Mouse (Mus musculus) heart, embryonic 12.5 days (tissue): ENCODE data around the gene Canx. TPM values are rescaled to one million over a fixed set of nuclear protein-coding genes. Genes with fewer than 3 reads are reported as not detected.
"Not testable (repeated sequence)": the region's sequence is repeated elsewhere in the genome, so short reads cannot be mapped to it uniquely, and the experiment has no call there.

Source experiments
- ATAC-seq: fragments of 200-750 bp; cut with Nextera tagmentation; 2 replicates; pipeline ENCODE4 v1.8.0; 2017; ENCODE audit warnings: moderate TSS enrichment, moderate library complexity; ENCODE audit not compliant: insufficient number of reproducible peaks, low FRiP score
- H3K27ac ChIP-seq: fragments of 300-500 bp; sonication (generic); 2 replicates; pipeline ENCODE4 v1.5.1; 2016; ENCODE audit warnings: mild to moderate bottlenecking, moderate library complexity; ENCODE audit not compliant: poor library complexity, severe bottlenecking
- H3K27me3 ChIP-seq: fragments of 300-500 bp; sonication (generic); replicated peaks from 2 replicates; pipeline ENCODE4 v1.6.1; 2016; ENCODE audit warnings: mild to moderate bottlenecking, moderate library complexity
- H3K36me3 ChIP-seq: fragments of 300-500 bp; sonication (generic); 2 replicates; pipeline ENCODE4 v1.6.1; 2016; ENCODE audit warnings: mild to moderate bottlenecking, moderate library complexity
- H3K4me1 ChIP-seq: fragments of 300-500 bp; sonication (generic); replicated peaks from 2 replicates; pipeline ENCODE4 v1.6.1; 2016; ENCODE audit warnings: mild to moderate bottlenecking
- H3K4me2 ChIP-seq: fragments of 300-500 bp; sonication (generic); 2 replicates; pipeline ENCODE4 v1.6.1; 2016; ENCODE audit warnings: mild to moderate bottlenecking, moderate library complexity
- H3K4me3 ChIP-seq: fragments of 300-500 bp; sonication (generic); 2 replicates; pipeline ENCODE4 v1.5.1; 2016; ENCODE audit warnings: mild to moderate bottlenecking
- H3K9ac ChIP-seq: fragments of 300-500 bp; sonication (generic); 2 replicates; pipeline ENCODE4 v1.6.1; 2016; ENCODE audit warnings: mild to moderate bottlenecking, moderate library complexity
- H3K9me3 ChIP-seq: fragments of 300-500 bp; sonication (generic); replicated peaks from 2 replicates; pipeline ENCODE4 v1.6.1; 2016; ENCODE audit warnings: mild to moderate bottlenecking, moderate library complexity
- WGBS: fragments of 180-500 bp; shearing (Covaris S2); methylation state at CpG from one replicate; pipeline ENCODE4 v1.1.7; 2016; 5-methylcytosine and 5-hydroxymethylcytosine counted together
- polyA plus RNA-seq: library from polyadenylated mRNA; unstranded; fragments of >200 nt; fragmentation: Nextera tagmentation; extraction: Ambion mirVana; gene quantifications from 2 replicates; pipeline ENCODE4 v1.2.1, GENCODE M21; 2016

Canx gene
- polyA plus RNA-seq, 1 experiment from 2014 or later, result 331 TPM

GRCm38 (mm10) chr11:50329378-50329777 is 3.9 kb upstream of the Canx start:
- Histone ChIP-seq H3K36me3 (0 out of 2 replicates have a peak, but pooled peaks cover 9% of the 10 kb centered on the region), H3K4me3 (no peak overlapping the region), H3K27me3 (no peaks in the 10 kb centered on the region), H3K27ac (no peak overlapping the region), H3K4me1 (peaks cover 1% of the 10 kb centered on the region; the same call in 1 of the 2 replicates), H3K9me3 (no peaks in the 10 kb centered on the region), H3K9ac (no peak overlapping the region), H3K4me2 (no peak overlapping the region)
- ATAC-seq, result no peak
- WGBS, result 89% methylated on average over 1 of the region's 1 CpGs

DNA sequence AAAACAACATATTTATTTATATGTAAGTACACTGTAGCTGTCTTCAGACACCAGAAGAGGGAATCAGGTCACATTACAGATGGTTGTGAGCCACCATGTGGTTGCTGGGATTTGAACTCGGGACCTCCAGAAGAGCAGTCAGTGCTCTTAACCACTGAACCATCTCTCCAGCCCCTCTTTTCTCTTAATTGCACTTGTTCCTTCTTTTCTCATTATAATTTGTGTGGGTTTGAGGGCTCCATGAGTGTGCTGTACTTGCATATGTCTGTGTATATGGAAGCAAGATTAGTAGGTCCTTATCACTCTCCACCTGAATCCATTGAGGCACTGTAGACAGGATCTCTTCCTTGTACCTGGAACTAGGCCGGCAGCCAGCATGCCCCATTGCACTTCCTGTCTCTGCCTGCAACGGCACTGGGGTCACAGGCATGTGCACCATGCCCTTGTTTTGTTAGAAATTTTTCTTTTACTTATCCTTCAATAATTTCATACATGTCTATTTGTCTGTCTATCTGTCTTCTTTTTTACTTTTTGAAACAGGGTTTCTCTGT is 2.7 kb upstream of the Canx start:
- Histone ChIP-seq H3K9me3 (no peaks in the 10 kb centered on the region), H3K27ac (no peak overlapping the region), H3K27me3 (no peaks in the 10 kb centered on the region), H3K4me1 (peaks cover 9% of the 10 kb centered on the region), H3K4me3 (no peak overlapping the region), H3K36me3 (0 out of 2 replicates have a peak, but pooled peaks cover 9% of the 10 kb centered on the region), H3K4me2 (no peak overlapping the region), H3K9ac (no peak overlapping the region)
- WGBS, result 79% methylated on average over 3 of the region's 3 CpGs
- no peak for ATAC-seq

DNA sequence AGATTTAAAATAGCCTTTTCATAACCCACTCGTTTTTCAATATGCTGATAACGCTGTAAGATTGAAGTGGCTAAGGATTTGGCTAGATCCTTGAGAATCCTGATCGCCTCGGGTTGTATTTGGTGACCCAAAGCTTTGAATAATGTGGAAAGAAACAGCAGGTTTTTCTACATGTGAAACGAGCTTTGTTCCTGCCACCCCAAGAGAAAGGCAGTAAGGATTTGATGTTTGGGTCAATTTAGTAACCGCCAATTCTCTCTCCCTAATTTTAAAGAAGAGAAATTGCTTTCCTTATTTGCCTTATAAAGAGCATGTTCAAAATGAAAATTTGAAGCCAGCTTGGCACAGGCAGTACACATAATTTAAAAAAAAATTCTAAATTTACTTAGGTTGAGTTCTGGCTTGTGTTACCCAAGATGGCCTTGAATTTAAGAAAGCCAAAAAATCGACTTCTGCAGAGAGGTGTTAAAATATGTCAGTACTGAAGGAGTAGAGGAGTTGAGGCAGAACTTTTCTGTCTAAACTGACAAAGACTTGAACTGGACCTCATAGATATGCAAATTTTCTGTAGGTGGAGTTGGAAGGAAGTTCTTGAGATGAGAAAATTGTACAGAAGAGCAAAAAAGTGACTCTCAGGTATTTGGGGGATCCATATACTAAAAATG is 961 bp upstream of the Canx start:
- WGBS, result 7% methylated on average over 7 of the region's 7 CpGs
- Histone ChIP-seq H3K9me3 (no peaks in the 10 kb centered on the region), H3K4me1 (peaks cover 21% of the 10 kb centered on the region), H3K27ac (peak overlapping the region; percentile 91), H3K27me3 (no peaks in the 10 kb centered on the region), H3K4me2 (peak overlapping the region; percentile 71), H3K4me3 (peak overlapping the region; percentile 95), H3K9ac (peak overlapping the region; percentile 78), H3K36me3 (0 out of 2 replicates have a peak, but pooled peaks cover 9% of the 10 kb centered on the region)
- no peak for ATAC-seq

GRCm38 (mm10) chr11:50324751-50325471 is 562 bp downstream of the Canx start:
- H3K36me3 ChIP-seq, result 0 out of 2 replicates have a peak, but pooled peaks cover 9% of the 10 kb centered on the region
- H3K9me3 ChIP-seq, result no peaks in the 10 kb centered on the region
- H3K27me3 ChIP-seq, result no peaks in the 10 kb centered on the region
- under 1% methylated on average over 34 of the region's 34 CpGs for WGBS
- ATAC-seq, result peak; percentile 73
- peak overlapping the region; percentile 95 for H3K4me3 ChIP-seq
- H3K4me1 ChIP-seq, result peaks cover 21% of the 10 kb centered on the region
- peak overlapping the region; percentile 98 for H3K9ac ChIP-seq
- H3K4me2 ChIP-seq, result peak overlapping the region; percentile 92
- peak overlapping the region; percentile 92 for H3K27ac ChIP-seq

DNA sequence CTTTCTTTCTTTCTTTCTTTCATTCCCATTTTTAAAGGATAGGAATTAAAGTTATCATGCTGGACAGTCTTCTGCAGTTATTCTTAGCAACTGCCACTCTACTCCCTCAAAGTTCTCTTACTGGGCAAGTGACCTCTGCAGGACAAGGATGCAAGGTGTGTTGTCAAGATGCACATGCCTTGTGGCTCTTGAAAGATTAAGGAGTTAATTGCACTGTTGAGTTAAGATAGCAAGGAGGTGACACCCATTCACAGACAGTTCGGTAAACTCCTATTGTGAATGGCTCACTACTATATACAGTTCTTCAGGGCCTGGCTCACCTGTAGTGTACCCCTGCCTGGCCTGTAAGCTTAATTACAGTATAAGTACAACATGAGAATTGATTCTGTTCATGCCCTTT is 1.6 kb downstream of the Canx start:
- no peak for ATAC-seq
- peak overlapping the region; percentile 92 for H3K4me2 ChIP-seq

DNA sequence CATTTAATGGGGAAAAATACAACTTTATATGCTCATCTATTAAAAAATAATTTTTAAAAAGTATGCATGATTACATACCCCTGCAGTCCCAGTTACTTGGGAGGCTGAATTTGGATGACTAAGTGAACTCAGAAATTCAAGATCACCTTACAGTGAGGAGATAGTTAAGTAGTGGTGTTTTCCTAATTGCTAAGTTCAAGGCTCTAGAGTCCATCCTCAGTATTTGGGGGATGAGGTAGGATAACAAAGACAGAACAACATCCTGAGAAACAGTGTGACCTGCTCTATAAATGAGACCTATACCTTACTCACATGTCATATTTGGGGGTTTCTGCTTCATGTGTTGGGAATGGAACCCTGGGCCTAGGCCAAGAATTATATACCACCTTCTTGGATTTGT is 3.1 kb downstream of the Canx start:
- Histone ChIP-seq H3K36me3 (peaks cover 7% of the 10 kb centered on the region), H3K4me1 (peaks cover 21% of the 10 kb centered on the region), H3K27me3 (no peaks in the 10 kb centered on the region), H3K4me2 (no peak overlapping the region; the same call in 1 of the 2 replicates), H3K4me3 (no peak overlapping the region), H3K27ac (no peak overlapping the region), H3K9me3 (no peaks in the 10 kb centered on the region), H3K9ac (no peak overlapping the region)
- no peak for ATAC-seq

More for the DNA sequence above, 1.6 kb downstream of the Canx start:
- Histone ChIP-seq H3K27me3 (no peaks in the 10 kb centered on the region), H3K9ac (peak overlapping the region; percentile 98; the same call in 1 of the 2 replicates), H3K4me3 (peak overlapping the region; percentile 95), H3K36me3 (peaks cover 17% of the 10 kb centered on the region), H3K4me1 (peaks cover 21% of the 10 kb centered on the region), H3K27ac (no peak overlapping the region), H3K9me3 (no peaks in the 10 kb centered on the region)
- 5% methylated on average over 1 of the region's 1 CpGs for WGBS

- H3K9me3 ChIP-seq, result no peaks in the 10 kb centered on the region
- H3K4me2 ChIP-seq, result no peak overlapping the region
- no peak overlapping the region for H3K4me3 ChIP-seq
- H3K27ac ChIP-seq, result no peak overlapping the region
- no peak overlapping the region for H3K9ac ChIP-seq
- ATAC-seq, result no peak
- H3K27me3 ChIP-seq, result no peaks in the 10 kb centered on the region
- H3K36me3 ChIP-seq, result peaks cover 7% of the 10 kb centered on the region
- peaks cover 21% of the 10 kb centered on the region for H3K4me1 ChIP-seq
- WGBS, result 92% methylated on average over 6 of the region's 6 CpGs
Measured at GRCm38 (mm10) chr11:50321239-50321638, 4.2 kb downstream of the Canx start.

DNA sequence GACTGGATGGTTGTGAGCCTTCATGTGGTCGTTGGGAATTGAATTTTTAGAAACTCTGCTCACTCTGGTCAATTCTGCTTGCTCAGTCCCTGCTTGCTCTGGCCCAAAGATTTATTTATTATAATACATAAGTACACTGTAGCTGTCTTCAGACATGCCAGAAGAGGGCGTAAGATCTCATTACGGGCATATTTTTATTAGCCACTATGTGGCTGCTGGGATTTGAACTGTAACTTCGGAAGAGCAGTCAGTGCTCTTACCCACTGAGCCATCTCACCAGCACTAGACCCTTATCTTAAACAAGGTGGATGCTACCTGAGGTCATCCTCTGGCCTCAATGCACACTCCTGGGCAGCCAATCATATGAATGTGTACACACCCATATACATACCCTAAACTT is 6.1 kb downstream of the Canx start:
- not testable (repeated sequence) for H3K27me3 ChIP-seq, H3K4me3 ChIP-seq, H3K36me3 ChIP-seq, H3K27ac ChIP-seq, H3K9me3 ChIP-seq, ATAC-seq, H3K9ac ChIP-seq, H3K4me2 ChIP-seq
- 80% methylated on average over 4 of the region's 4 CpGs for WGBS
- peaks cover 24% of the 10 kb centered on the region for H3K4me1 ChIP-seq

DNA sequence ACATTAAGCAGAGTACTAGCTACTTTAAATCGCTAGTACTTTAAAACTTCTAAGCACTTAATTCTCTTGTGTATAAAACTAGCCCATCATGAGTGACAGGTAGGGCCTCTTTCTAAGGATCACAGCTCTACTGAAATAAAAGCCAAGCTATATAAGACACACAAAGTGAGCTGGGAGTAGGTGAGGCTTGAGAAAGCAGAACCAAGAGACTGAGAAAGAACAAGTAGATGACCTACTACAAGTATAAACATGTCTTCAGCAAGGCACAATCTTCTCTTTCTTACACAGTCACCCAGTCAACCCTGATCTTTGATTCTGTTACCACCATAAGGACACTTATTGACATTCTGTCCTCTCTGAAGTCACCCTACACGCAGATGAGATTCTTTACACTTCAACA is 12.7 kb downstream of the Canx start:
- Histone ChIP-seq H3K4me3 (no peak overlapping the region), H3K4me1 (peaks cover 7% of the 10 kb centered on the region; the same call in 1 of the 2 replicates), H3K27me3 (no peaks in the 10 kb centered on the region), H3K9me3 (no peaks in the 10 kb centered on the region), H3K36me3 (peaks cover 33% of the 10 kb centered on the region), H3K4me2 (no peak overlapping the region), H3K27ac (no peak overlapping the region), H3K9ac (no peak overlapping the region)
- 79% methylated on average over 2 of the region's 2 CpGs for WGBS
- ATAC-seq, result no peak

DNA sequence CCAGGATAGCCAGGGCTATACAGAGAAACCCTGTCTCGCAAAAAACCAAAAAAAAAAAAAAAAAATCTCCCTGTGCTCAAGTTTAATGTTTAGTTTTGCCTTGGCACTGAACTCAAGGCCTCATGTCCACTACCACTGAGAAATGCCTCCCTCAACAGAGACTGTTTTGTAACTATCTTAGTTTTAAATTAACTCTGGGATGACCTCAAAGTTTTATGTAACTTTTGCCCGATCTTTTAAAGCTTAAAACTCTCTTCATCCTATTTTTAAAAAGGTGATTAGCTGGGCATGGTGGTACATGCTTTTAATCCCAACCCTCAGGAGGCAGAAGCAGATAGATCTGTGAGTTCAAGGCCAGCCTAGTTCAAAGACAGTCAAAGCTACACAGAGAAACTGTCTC is 22.1 kb downstream of the Canx start:
- ATAC-seq, result no peak
- H3K4me3 ChIP-seq, result no peak overlapping the region
- H3K4me2 ChIP-seq, result no peak overlapping the region
- H3K36me3 ChIP-seq, result peaks cover 87% of the 10 kb centered on the region
- H3K4me1 ChIP-seq, result no peaks in the 10 kb centered on the region
- H3K9me3 ChIP-seq, result no peaks in the 10 kb centered on the region
- WGBS, result 89% methylated on average over 2 of the region's 2 CpGs
- no peak overlapping the region for H3K27ac ChIP-seq
- no peaks in the 10 kb centered on the region for H3K27me3 ChIP-seq
- no peak overlapping the region for H3K9ac ChIP-seq

DNA sequence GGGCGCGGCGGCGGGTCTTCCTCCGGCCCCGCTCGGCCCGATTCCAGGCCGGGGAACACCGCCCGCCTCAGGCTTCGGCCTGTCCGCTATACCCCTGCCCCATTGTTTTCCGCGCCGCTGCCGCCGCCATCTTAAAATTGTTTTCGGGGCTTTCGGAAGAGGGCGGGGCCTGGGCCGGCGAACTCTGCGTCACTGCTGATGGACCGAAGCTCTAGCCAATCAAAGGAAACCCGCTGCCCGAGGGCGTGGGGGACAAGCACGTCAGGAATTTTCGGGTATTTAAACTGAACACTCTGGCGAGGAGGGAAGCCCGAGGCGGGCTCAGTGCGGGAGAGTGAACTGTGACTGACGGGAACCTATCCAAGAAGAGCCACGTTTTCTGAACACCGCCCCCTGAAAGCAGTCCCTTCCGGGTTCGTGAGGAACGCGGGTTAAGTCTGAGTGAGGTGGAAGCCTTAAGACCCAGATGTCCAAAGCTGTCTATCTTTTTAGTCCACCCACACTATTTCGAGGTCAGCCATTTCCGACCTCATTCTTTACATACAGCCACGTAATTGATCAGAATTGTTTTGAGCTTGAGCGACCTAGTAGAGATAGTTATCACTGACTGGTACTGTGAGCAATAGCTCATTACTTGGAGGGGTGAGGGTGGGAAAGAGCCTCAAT is 33.1 kb downstream of the Canx start, which contains the start of gene Maml1:
Gene Maml1, minus strand, starts transcription at position 122 of the 666 bp plus-strand sequence.
- no peaks in the 10 kb centered on the region for H3K27me3 ChIP-seq
- peaks cover 44% of the 10 kb centered on the region for H3K36me3 ChIP-seq
- peaks cover 36% of the 10 kb centered on the region for H3K4me1 ChIP-seq
- H3K9ac ChIP-seq, result peak within 1 kb of the TSS; percentile 99
- H3K4me3 ChIP-seq, result peak within 1 kb of the TSS; percentile 93
- WGBS, result under 1% methylated on average over 45 of the region's 45 CpGs
- H3K27ac ChIP-seq, result peak within 1 kb of the TSS; percentile 99
- peak; percentile 97 for ATAC-seq
- peak within 1 kb of the TSS; percentile 77 for H3K4me2 ChIP-seq
- H3K9me3 ChIP-seq, result no peaks in the 10 kb centered on the region
